Mouse (Mus musculus): Measurements from ENCODE around the gene Erbb2. TPM values are rescaled to one million over a fixed set of nuclear protein-coding genes. Genes with fewer than 3 reads are reported as not detected.

The Erbb2 gene
- total RNA-seq, 2 experiments from 2014 or later = not detected

DNA sequence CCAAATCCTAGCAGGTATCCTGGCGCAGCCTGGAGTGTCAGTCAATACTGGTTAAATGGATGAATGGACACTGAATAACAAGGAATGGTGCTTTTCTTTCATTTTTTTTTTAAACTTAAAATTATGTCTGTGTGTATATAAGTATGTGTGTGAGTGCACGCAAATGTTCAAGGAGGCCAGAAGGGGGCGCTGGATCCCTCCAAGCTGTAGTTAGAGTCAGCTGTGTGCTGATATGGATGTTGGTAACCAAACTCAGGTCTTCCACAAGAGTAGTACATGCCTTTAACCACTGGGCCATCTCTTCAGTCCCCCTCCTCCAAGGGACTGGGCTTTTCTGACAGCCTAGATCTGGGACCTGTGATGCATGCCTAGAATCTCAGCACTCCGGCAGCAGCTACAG, 43.2 kb downstream of the Erbb2 start:
- ATAC-seq (replicated peaks; ENCODE audit: poor library complexity, severe bottlenecking) = no peak

GRCm38 (mm10) chr11:98456545-98456944, 44.3 kb downstream of the Erbb2 start:
- no peak for ATAC-seq (replicated peaks; ENCODE audit: poor library complexity, severe bottlenecking)

DNA sequence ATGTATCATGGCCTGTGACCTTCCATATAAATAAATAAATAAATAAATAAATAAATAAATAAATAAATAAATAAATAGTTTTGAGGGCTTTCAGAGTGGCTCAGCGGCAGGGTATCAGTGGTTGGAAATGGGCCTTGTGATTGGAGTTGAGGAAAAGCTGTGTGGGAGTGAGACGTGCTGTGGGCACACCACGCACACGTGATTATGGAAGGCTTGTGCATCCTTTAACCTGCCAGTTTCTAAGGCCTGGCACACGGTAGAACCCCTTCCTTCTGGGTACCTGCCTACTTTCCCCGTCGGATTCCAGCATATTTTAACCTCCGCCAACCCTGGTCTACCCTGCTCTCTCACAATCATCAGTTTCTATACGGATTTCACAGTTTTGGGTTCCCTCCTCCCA, 44.7 kb downstream of the Erbb2 start:
- ATAC-seq (replicated peaks; ENCODE audit: poor library complexity, severe bottlenecking) = no peak

DNA sequence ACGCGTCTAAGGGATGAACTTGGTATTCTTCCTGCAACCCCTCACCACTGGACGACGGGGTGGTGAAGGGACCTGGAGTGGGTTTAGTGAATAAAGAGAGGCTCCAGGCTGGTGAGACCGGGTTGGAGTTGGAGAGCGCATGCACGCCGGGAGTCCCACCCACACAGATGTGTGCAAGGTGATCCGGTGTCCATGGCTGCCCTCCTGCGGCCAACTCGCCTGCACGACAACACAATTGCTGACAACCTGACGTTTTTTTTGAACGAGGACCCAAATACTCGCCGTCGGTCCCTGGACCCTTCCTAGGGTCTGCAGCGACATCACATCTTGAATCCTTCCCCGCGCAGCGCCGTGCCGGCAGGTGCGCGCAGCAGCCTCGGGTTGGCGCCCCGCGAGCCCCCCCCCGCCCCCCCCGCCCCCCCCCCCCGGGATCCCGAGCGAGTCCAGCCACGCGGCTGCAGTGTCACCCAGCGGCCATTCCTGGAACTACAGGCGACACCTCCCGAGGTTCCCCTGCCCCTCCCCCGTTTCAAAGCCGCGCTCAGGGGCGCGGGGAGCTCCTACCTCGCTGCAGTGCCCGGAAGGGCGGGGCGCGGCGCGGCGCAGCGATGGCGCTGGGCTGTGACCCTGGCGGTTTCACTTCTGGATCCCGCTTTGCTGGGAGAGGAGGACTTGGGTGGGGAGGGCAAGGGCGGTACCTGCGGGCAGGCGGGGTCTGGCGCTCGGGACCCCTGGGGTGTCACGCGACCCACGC, 45.3 kb downstream of the Erbb2 start:
- peak; percentile 85 for ATAC-seq (replicated peaks; ENCODE audit: poor library complexity, severe bottlenecking)

GRCm38 (mm10) chr11:98458121-98458990, 46.1 kb downstream of the Erbb2 start:
- ATAC-seq (replicated peaks; ENCODE audit: poor library complexity, severe bottlenecking) = no peak

- ATAC-seq (replicated peaks; ENCODE audit: poor library complexity, severe bottlenecking) = no peak; the same call in 1 of the 2 replicates
Observed at GRCm38 (mm10) chr11:98459071-98459741, 46.9 kb downstream of the Erbb2 start.

DNA sequence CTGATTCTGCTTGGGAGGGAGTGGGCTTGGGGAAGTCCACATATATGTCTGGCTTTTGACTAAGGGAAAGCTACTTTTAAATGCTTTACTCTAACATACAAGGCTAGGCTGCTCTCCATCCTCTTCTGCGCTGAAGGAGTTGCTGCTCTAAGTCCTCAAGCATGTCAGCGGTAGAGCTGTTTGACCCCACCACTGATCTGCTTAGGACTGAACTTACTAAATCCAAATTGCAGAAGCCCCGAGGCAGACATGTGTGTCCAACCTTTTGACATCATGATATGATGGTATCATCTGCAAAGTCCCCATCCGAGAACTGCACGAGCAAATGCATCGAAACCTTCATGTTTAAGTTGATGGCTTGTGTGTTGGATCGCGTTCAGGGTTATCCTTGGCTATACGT, 47.6 kb downstream of the Erbb2 start:
- no peak for ATAC-seq (replicated peaks; ENCODE audit: poor library complexity, severe bottlenecking)

DNA sequence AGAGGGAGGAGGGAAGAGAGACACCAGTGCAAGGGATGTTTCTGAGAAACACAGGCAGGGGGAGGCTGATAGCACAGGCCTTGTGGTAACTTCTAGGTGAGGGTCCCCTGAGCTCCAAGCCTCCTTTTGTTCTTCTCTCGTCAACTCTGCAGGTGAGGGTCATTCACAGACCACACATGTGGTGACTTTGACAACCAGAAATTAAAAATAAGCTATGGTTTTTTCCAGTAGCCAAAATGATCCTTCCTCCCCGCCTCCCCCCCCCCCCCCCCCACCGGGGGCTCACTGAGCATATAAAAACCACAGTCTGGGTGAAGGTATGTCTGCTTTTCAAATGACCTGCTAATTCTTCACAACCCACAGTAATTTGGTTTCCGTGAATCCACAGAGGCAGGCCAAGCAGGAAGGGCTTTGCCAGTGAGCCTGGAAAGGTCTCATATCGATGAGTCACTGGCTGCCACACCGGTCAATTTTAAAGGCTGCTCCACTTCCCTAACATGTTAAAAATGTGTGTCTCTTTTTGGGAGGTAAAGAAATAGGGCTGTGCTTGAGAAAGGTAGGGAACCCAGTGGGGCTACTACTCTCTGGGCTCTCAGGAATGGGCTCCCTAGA, 48.9 kb downstream of the Erbb2 start:
- no peak for ATAC-seq (replicated peaks; ENCODE audit: poor library complexity, severe bottlenecking)

- no peak for ATAC-seq (replicated peaks; ENCODE audit: poor library complexity, severe bottlenecking)
Observed at GRCm38 (mm10) chr11:98462255-98462654, 50.0 kb downstream of the Erbb2 start.

DNA sequence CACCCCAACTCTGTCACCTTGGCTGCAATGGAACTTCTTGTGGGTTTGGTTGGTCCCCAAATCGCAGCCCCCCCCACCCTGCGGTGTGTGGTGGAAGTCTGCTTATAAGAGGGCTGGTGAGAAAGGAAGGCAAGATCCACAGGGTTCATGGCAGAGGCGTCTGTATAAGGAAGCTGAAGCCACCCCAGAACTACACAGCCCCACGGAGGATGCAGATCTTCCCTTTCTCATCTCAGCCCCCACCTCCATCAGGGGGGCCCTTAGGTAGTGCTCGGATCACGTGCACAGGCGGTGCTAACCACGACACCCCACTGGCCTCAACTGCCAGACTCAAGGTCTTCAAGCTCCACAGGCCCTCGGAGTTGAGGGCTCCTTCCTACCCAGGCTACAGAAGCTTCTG, 51.6 kb downstream of the Erbb2 start:
- ATAC-seq (replicated peaks; ENCODE audit: poor library complexity, severe bottlenecking) = no peak

DNA sequence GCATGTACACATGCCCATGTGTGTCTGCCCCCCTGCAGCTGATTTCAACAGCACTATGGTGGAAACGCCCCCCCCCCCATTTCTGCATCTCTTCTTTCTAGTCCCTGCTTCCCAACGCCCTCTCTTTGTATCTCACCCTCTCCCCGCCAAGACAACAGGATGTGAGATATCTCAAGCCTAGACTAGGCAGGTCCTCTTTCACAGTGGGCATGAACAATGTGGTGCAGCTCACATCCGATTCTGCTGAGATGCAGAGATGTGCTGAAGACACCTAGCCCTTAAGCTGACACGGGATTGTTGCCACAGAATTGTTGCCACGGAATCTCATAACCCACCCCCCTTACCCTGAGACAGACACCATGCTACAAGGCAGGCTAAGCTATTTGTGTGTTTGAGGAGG, 52.2 kb downstream of the Erbb2 start:
- no peak for ATAC-seq (replicated peaks; ENCODE audit: poor library complexity, severe bottlenecking)

GRCm38 (mm10) chr11:98469761-98470714, 57.8 kb downstream of the Erbb2 start:
- ATAC-seq (replicated peaks; ENCODE audit: poor library complexity, severe bottlenecking) = peak; percentile 77

DNA sequence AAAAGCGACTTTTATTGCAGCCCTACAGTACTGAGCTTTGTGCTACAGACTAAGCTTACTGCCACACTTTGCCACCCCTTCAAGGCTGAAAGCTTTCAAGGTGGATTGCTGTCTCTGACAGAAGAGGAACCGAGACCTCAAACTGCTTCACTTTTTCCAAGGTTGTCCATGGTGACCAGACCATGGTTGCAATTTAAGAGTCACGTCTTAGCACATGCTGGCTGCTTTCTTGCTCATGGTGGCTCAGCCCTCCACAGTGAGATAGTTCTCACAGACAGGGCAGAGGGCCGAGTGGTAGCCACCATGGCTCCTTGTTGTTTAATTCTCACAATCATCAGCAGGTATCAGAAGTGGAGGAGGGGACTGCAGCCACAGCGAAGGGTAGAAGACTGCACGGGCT, 58.5 kb downstream of the Erbb2 start:
- ATAC-seq (replicated peaks; ENCODE audit: poor library complexity, severe bottlenecking) = peak; percentile 68

- no peak for ATAC-seq (replicated peaks; ENCODE audit: poor library complexity, severe bottlenecking)
Observed at GRCm38 (mm10) chr11:98472696-98473095, 60.4 kb downstream of the Erbb2 start.

DNA sequence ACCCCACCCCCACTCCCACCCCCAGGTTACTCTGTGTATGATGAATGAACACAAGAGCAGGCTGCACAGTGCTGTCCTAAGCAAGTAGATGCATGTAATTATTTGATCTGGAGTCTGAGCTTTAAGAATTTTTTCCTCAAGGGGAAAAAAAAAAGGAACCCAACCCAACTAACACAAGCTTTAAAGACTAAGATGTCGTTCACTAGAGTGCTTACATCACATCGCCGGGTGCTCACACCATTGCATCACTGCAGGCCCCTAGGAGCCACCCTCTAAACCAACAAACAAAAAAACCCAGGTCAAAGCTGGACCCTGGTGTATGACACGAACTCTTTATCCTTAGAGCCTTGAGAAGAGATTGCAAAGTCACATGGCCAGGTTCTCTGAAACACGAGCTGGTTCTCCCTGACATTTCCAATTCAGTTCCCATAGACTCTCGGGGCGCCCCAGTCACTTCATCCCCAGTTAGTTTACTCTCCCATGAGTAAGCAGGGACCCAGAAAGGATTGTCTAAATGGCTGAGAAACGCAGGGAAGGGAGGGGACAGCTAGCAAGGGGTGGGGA, 61.7 kb downstream of the Erbb2 start:
- ATAC-seq (replicated peaks; ENCODE audit: poor library complexity, severe bottlenecking) = peak; percentile 36

DNA sequence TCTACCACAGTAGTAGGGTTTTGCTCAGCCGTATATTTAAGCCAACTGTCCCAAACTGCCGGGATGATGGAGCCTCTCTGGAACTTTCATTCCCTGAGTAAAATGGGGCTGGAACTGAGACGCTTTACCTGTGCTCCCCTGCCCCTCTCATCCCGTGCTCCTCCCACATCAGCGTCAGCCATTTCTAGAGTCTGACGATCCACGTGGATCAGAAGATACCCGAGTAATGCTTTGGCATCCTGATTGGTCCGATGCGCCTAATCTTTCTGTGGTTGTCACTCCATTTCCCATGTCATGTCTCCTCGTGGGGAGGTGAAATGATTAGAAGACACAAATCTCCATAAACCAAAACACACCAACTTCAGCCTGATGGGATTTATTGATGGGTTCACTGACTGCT, 62.7 kb downstream of the Erbb2 start:
- ATAC-seq (replicated peaks; ENCODE audit: poor library complexity, severe bottlenecking) = no peak

DNA sequence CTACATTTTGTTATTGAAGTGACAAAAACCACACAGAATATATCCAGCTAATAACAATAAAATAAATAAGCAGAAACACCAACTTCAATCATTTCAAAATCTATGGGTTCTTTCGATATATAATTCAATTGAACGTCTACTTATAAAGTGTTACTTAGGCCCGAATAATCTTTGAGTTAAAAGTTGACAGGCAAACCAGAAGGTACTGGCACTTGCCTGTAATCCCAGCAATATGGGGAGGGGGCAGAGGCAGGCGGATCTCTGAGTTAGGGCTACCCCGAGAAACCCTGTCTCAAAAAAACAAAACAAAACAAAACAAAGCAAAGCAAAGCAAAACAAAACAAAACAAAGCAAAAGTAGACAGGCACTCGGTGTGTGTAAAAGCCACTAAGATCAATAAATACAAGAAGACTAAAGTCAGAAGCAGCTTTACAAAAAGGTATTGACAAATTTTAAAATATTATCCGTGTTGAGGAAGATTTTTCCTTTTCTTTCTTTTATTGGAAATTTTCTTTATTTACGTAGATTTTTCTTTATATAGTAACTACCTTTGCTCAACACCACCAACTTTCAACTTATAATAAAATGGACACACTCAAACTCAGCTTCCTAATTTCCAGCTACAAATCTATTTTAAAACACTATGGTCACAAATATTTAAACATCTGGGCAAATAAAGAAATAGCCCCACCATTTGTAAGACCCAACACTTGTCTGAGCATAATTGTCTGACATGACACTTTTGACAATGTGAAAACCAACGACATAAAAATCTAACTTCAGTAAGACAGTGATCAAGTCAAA, 63.6 kb downstream of the Erbb2 start:
- ATAC-seq (replicated peaks; ENCODE audit: poor library complexity, severe bottlenecking) = no peak

- no peak; the same call in 1 of the 2 replicates for ATAC-seq (replicated peaks; ENCODE audit: poor library complexity, severe bottlenecking)
Observed at GRCm38 (mm10) chr11:98476434-98476807, 64.2 kb downstream of the Erbb2 start.
